Mouse (Mus musculus) brain, embryonic 14.5 days (tissue): ENCODE results near the gene Gstm6.

Source experiments
- CTCF ChIP-seq: fragments of 200-500 bp; IDR thresholded peaks from 2 replicates; pipeline ENCODE4 v1.5.1; 2012; ENCODE audit warnings: inconsistent platforms, mild to moderate bottlenecking, moderate library complexity, borderline replicate concordance; ENCODE audit not compliant: insufficient read depth, insufficient read length; ENCODE audit errors: extremely low read depth
- POLR2A ChIP-seq: fragments of 200-500 bp; IDR thresholded peaks from 2 replicates; pipeline ENCODE4 v1.6.1; 2012; ENCODE audit warnings: mild to moderate bottlenecking, inconsistent platforms, borderline replicate concordance; ENCODE audit not compliant: poor library complexity, insufficient read depth, insufficient read length, severe bottlenecking; ENCODE audit errors: extremely low read depth

- TF ChIP-seq CTCF (no peak), POLR2A (no peak)
Measured at GRCm38 (mm10) chr3:107895194-107895719, 48.3 kb downstream of the Gstm6 start.
